Mouse (Mus musculus) midbrain, embryonic 14.5 days (tissue): ENCODE results near the gene Klhl8. TPM values are rescaled to one million over a fixed set of nuclear protein-coding genes. Genes with fewer than 3 reads are reported as not detected.

Experiments used
- ATAC-seq: fragments of 200-750 bp; cut with Nextera tagmentation; 2 replicates; pipeline ENCODE4 v1.8.0; 2017; ENCODE audit warnings: moderate number of reproducible peaks, moderate library complexity; ENCODE audit not compliant: low FRiP score, low TSS enrichment
- DNase-seq: peaks from one replicate; pipeline ENCODE4 v3.0.0-alpha.2; 2015
- H3K27ac ChIP-seq: fragments of 300-500 bp; sonication (generic); replicated peaks from 2 replicates; pipeline ENCODE4 v1.5.1; 2014; ENCODE audit warnings: mild to moderate bottlenecking, low read depth, low read length, moderate library complexity
- H3K27me3 ChIP-seq: fragments of 300-500 bp; sonication (generic); 2 replicates; pipeline ENCODE4 v1.6.1; 2014; ENCODE audit warnings: low read length, control low read depth, mixed read lengths; ENCODE audit not compliant: control insufficient read depth, insufficient read depth
- H3K36me3 ChIP-seq: fragments of 300-500 bp; sonication (generic); 2 replicates; pipeline ENCODE4 v1.6.1; 2014; ENCODE audit warnings: low read length, control low read depth; ENCODE audit not compliant: control insufficient read depth, insufficient read depth
- H3K4me1 ChIP-seq: fragments of 300-500 bp; sonication (generic); 2 replicates; pipeline ENCODE4 v1.6.1; 2014; ENCODE audit warnings: mild to moderate bottlenecking, antibody characterized with exemption, low read length, control low read depth; ENCODE audit not compliant: control insufficient read depth, insufficient read depth
- H3K4me2 ChIP-seq: fragments of 300-500 bp; sonication (generic); 2 replicates; pipeline ENCODE4 v1.6.1; 2014; ENCODE audit warnings: mild to moderate bottlenecking, low read length, moderate library complexity
- H3K4me3 ChIP-seq: fragments of 300-500 bp; sonication (generic); replicated peaks from 2 replicates; pipeline ENCODE4 v1.5.1; 2014; ENCODE audit warnings: low read depth, low read length
- H3K9ac ChIP-seq: fragments of 300-500 bp; sonication (generic); replicated peaks from 2 replicates; pipeline ENCODE4 v1.6.1; 2014; ENCODE audit warnings: mild to moderate bottlenecking, low read length, moderate library complexity
- H3K9me3 ChIP-seq: fragments of 300-500 bp; sonication (generic); 2 replicates; pipeline ENCODE4 v1.6.1; 2016; ENCODE audit warnings: low read length, control low read depth, mixed read lengths; ENCODE audit not compliant: control insufficient read depth
- WGBS: fragments of 180-500 bp; shearing (Covaris S2); extraction: QIAGEN DNeasy Blood & Tissue Kit; methylation state at CpG from one replicate; pipeline ENCODE4 v1.1.7; 2014; 5-methylcytosine and 5-hydroxymethylcytosine counted together
- polyA plus RNA-seq: library from polyadenylated mRNA; unstranded; fragments of >200 nt; fragmentation: Nextera tagmentation; extraction: Ambion mirVana; gene quantifications from 2 replicates; pipeline ENCODE4 v1.2.1, GENCODE M21; 2014

Gene Klhl8
- polyA plus RNA-seq, 1 experiment from 2014 or later: 47.3 TPM

- 69% methylated on average over 4 of the region's 4 CpGs for WGBS
- DNase-seq (no peak), ATAC-seq (no peak)
- no peak overlapping the region for H3K4me3 ChIP-seq
- no peaks in the 10 kb centered on the region for H3K36me3 ChIP-seq
- no peaks in the 10 kb centered on the region for H3K4me1 ChIP-seq
- no peak overlapping the region for H3K9ac ChIP-seq
- H3K9me3 ChIP-seq: no peaks in the 10 kb centered on the region
- no peak overlapping the region for H3K4me2 ChIP-seq
- no peak overlapping the region for H3K27ac ChIP-seq
- H3K27me3 ChIP-seq: no peaks in the 10 kb centered on the region
These were observed 95.8 kb downstream of the Klhl8 start for GRCm38 (mm10) chr5:103815249-103815617.

- no peaks in the 10 kb centered on the region for H3K4me1 ChIP-seq
- ATAC-seq (no peak), DNase-seq (peak; percentile 35)
- H3K9ac ChIP-seq: no peak overlapping the region
- H3K9me3 ChIP-seq: no peaks in the 10 kb centered on the region
- WGBS: 62% methylated on average over 16 of the region's 16 CpGs
- no peak overlapping the region; the same call in 1 of the 2 replicates for H3K27ac ChIP-seq
- H3K4me3 ChIP-seq: no peak overlapping the region
- H3K36me3 ChIP-seq: no peaks in the 10 kb centered on the region
- H3K27me3 ChIP-seq: no peaks in the 10 kb centered on the region
- H3K4me2 ChIP-seq: no peak overlapping the region
These were observed 96.4 kb downstream of the Klhl8 start for GRCm38 (mm10) chr5:103814551-103815248.

DNA sequence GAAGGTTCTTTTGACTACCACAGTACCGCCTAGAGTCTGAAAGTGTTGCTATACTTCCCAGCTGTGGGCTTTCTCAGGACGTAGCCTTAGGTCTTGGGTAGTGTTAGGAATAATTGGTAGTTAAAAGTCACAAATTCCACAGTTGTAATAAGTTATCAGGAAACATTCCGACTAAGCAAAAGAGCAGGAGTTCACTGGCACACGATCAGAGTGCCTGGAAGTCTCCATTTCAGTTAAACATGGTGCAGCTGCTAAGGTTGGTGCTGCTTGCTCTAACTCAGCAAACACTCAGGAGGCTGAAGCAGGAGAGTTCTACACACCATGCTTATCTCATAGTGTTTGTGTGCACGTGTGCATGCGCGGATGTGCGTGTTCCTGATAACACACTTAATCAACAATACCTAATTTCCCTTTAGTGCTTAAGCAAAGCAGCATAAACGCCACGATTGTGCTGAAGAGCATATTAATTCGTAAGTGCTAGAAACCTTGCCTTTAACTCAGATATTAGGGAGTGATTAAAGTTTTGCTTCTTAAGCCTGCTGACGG is 97.0 kb downstream of the Klhl8 start:
- Histone ChIP-seq H3K4me1 (no peaks in the 10 kb centered on the region), H3K27me3 (no peaks in the 10 kb centered on the region), H3K4me2 (no peak overlapping the region), H3K36me3 (no peaks in the 10 kb centered on the region), H3K9me3 (no peaks in the 10 kb centered on the region), H3K4me3 (no peak overlapping the region), H3K27ac (no peak overlapping the region), H3K9ac (no peak overlapping the region)
- 93% methylated on average over 12 of the region's 12 CpGs for WGBS
- no peak for DNase-seq
- no peak for ATAC-seq

- no peaks in the 10 kb centered on the region for H3K9me3 ChIP-seq
- H3K9ac ChIP-seq: no peak overlapping the region
- no peaks in the 10 kb centered on the region for H3K36me3 ChIP-seq
- no peak overlapping the region for H3K27ac ChIP-seq
- no peaks in the 10 kb centered on the region for H3K27me3 ChIP-seq
- ATAC-seq (no peak), DNase-seq (no peak)
- 61% methylated on average over 5 of the region's 5 CpGs for WGBS
- no peaks in the 10 kb centered on the region for H3K4me1 ChIP-seq
- H3K4me2 ChIP-seq: no peak overlapping the region
- H3K4me3 ChIP-seq: no peak overlapping the region
These were observed 97.8 kb downstream of the Klhl8 start for GRCm38 (mm10) chr5:103813291-103813690.

Other genes starting within 250 kb of the Klhl8 start
- gene Aff1, start 218.9 kb downstream of the Klhl8 start, polyA plus RNA-seq: 1.5 and 2.6 TPM in 2 replicates
- not detected in 2 replicates for gene Hsd17b13, start 66.2 kb upstream of the Klhl8 start, polyA plus RNA-seq
- gene Hsd17b11, start 110.7 kb upstream of the Klhl8 start, polyA plus RNA-seq: 1.7 and 1.8 TPM in 2 replicates
- gene Nudt9, start 135.0 kb upstream of the Klhl8 start, polyA plus RNA-seq: 56.0 and 56.1 TPM in 2 replicates
- gene Gm17660, start 166.3 kb upstream of the Klhl8 start, polyA plus RNA-seq: not detected in 2 replicates
- gene Sparcl1, start 202.5 kb upstream of the Klhl8 start, polyA plus RNA-seq: 118 and 147 TPM in 2 replicates